Mouse (Mus musculus) thymus, postnatal 0 days (tissue): ENCODE data around the gene Tmem273. TPM values are rescaled to one million over a fixed set of nuclear protein-coding genes. Genes with fewer than 3 reads are reported as not detected.

Experiments used
- DNase-seq: peaks from one replicate; pipeline ENCODE4 v3.0.0-alpha.2; 2015; ENCODE audit warnings: low spot score
- polyA plus RNA-seq: library from polyadenylated mRNA; unstranded; fragments of >200 nt; fragmentation: Nextera tagmentation; extraction: Ambion mirVana; gene quantifications from 2 replicates; pipeline ENCODE4 v1.2.1, GENCODE M21; 2015

The Tmem273 gene
- polyA plus RNA-seq, 1 experiment from 2014 or later: 1.0 TPM

DNA sequence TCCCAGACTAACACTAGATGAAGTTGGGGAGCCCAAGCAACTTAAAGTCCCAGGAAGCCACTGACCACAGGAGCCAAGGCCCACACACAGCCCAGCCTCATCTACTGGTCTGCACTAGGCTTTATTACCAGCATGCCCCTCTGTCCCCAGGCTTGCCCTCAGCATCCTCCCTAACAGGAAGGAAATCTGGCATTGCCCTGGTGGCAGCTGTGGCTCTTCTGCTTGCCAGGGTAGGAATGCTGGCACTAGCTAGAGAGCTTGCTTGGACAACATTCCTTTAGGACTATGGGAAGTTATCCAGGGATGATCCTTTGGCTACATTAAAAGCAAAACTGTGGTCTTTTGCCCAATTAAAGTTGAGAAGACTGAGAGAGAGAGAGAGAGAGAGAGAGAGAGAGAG is 24.3 kb downstream of the Tmem273 start:
- DNase-seq: no peak

DNA sequence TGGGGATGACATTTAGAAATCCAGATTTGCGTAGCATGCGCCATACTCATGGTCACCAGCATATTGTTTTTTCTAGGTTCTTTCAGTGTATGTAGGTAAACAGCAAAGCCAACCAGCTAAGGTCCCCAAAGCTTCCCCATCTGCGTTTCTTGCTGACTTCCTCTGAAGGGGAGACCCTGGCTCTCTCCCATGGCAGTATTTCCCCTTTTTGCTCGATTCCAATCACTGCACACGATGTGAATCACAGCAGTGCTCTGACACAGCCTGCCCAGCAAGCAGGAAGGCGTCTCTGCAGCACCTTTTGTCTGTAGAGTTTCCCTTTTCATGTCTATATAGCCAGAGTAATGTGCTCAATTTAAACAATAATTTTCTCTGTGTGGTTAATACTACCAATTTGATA is 26.7 kb downstream of the Tmem273 start:
- DNase-seq: no peak

DNA sequence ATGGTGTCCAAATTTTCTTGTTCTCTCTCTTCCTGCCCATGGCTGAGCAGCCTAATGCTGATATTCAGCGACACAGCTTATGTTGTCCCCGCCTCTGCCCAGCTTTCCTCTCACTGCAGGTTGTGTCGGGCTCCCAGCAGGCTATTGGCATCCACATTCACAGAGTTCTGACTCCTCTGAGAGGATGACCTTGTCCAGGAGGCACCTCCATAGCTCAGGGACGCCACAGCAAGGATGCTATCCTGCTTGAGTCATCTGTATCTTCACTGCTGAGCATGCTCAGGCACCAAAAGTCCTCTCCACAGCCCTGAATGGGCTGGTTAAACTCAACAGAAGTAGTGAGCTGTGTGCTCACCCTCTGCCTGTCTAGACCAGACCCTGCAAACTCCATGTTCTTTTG is 29.2 kb downstream of the Tmem273 start:
- DNase-seq: no peak

DNA sequence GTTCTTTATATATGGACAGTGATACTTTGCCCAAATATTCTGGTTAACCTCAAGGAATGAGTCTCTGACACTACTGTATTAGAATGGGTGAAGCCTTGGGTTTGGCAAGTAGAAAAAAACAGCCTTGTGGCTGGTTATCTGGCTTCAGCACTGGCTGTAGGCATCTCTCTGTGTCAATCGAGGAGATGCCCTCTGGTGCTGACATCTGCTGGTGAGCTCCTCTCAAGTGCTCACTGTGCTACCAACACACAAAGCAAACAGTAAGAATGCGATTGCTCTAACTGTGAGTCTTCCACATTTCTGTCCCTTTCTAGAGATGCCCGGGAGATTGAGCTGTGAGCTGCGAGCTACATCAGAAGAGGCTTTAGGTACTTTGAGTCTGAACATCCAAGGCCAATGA is 30.8 kb downstream of the Tmem273 start:
- DNase-seq: no peak

DNA sequence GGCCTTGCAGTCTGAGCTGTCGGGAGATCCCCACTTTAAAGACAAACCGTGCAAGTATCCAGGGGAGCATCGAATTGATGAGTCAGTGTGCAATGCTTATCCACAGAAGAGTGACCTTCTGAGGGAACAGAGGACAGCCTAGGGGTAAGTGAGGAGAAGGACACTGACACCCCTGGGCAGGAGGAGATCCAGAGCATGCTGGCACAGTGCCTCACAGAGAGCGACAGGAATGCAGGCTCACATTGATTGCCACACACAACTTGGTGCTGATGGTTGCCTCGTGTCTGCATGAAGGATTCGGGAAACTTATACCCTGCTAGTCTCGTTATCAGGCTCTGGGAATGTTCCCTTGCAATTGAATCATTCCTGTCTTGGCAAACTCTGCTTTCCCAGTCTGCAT is 31.5 kb downstream of the Tmem273 start:
- DNase-seq: no peak

DNA sequence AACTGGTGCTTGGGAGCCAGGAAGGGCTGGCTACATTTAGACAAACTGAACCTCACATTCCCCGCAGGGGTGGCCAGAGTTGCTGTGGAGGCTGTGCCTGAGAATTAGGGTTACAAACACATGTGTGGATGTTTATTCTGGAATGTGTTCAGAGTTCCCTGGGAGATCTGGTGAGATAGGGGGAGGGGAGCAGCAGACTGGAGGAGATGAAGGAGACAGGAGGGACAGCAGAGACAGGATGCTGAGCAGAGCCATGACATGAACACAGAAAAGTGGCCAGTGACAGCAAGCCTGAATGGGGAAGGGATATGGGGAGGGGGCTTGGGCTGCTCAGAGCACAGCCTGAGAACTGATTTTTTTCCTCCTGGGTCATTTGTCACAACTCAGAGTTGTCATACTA is 33.5 kb downstream of the Tmem273 start:
- no peak for DNase-seq

DNA sequence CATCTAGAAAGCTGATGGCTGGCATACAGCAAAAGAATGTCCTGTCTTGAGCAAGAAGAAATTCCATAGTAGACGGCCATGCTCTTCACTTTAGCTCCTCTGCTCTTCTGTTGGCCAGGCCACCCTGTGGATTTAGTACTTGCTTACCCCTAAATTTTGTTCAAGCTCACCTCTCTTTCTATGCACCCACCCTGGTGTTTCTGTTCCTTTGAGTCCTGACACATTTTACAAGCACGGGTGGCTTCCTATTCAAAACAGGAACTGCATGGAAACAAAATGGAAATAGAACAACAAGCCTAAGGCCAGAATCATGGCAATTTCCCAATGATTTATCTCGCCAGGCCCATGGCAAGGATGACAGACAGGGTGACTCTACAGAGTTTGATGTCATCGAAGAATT is 37.0 kb downstream of the Tmem273 start:
- DNase-seq: no peak

DNA sequence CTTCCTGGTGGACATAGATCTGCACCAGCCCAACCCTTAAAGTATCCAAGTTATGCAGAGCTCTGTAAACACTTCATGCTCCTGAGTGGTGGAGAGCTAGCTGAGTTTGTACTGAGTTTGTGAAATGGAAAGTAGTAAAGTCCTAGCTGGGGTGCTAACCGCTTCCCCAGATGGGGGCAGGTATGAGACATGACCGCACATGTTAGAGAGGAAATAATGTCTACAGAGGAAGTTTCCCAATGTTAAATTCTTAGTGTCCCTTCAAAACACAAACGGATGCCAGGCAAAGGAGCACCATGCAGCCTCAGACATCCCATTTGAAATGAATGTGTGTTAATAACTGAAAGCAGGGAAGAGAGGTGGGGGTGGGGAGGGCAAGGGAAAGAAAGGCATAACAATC is 38.1 kb downstream of the Tmem273 start:
- no peak for DNase-seq

DNA sequence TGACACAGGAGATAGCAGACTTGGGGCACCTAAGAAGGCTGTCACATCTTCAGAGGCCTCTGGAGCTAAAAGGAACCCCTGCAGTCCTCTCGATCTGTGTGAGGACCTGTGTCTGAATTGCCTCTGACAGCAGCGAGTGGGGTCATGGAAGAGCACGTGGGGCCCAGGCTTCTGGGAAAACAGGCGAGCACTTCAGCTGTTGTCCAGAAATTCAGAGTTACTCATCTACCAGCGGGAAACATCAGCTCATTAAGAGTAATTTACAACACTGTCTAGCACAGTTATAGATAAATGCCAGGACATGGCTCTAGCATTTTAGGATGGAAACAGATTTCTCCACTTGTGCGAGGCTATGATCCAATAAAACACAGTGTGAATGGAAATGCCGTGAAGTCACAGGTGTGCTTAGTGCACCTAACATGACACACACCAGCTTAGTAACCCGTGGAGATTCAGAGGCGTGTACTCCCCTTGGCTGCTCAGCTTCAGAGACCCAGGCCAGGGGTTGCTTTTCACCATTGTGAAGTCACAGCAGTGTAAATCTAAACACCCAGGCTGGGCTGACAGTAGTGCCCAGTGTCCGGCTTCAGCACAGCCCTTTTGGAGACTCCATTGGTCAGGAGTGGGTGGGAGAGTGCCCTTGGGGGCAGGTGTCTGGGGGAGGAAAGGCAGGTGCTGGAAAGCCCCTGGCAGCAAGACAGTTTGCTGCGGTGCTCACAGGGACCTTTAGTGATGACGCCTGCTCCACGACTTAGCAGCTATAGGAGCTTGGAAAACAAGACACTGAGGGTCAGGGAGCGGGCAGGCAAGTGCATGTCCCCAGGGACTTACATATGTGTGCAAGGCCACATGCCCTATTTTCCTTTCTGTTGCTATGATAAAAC is 38.7 kb downstream of the Tmem273 start:
- no peak for DNase-seq

DNA sequence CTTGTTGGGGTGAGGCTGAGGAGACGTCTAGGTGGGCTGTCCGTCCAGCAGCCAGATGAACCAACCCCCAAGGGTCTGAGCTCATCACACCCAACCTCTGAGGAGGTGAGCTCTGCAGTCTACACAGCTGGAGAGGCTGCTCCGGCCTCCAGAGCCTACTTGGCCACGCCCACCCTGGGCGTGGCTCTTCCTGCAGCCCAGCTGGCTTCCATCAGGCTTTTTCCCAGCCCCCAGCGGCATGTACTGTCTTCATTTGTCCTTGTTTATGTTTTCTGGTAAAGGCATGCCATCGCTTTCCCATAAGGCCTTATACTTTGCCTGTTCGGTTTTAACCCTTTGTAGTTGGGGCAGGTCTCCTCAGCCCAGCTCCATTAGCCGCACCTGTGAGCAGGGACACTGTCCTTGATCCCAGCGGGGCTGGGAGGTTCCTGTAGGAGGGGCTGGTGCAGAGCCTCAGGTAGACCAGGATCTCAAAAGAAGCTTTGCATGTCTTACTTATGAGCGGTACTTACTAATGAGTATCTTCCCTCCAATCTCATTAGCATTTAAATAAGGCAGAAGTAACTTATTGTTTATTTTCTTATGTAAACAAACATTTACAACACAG is 39.8 kb downstream of the Tmem273 start:
- DNase-seq: no peak

DNA sequence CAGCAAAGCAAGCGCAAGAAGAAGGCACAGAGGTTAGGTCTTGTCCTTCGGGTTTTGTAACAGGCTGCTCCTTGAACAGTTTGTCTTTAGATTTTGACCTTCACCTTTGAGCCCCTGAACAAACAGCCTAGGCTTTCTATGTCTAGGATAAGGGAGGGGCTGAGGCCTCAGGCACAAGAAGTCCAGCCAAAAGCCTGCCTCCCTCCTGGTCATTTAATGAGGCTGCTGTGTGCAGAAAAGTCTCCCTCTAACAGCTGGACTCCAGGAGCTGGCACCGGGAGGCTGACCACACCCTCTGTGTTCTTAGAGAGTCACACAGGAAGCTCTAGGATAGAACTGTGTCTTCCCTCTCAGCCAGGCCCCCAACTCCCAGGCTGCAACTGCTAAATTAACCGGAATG is 41.4 kb downstream of the Tmem273 start:
- DNase-seq: no peak

DNA sequence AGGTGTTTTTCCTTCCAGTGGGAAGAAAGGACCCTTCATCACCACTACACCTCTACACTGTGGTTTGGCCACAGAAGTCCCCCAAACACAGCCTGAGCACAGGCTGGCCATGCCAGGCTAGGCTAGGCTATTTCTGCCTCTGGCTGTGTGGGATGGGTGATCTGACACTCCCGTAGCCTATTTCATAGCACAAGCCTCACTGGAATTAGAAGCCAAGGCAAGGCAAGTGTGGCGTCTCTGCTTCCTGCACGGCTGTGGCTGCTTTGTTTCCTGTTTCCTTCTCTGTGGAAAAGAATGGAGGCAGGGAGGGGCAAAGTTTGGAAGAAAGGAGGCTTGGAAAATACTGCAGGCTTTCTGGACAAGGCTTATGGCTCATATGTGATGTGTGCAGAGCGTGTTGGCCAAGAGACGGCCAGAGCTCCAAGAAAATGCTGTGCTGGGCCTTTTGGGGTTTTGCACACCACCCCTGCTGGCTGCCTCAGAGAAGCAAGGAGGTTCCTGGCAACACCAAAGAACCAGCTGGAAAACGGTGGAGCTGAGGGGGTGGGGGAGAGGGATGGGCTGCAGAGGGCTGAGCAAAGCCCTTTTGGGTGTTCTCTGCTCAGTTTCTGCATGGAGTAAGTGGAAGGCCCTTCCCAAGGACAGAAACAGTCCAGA is 42.4 kb downstream of the Tmem273 start:
- no peak for DNase-seq

DNA sequence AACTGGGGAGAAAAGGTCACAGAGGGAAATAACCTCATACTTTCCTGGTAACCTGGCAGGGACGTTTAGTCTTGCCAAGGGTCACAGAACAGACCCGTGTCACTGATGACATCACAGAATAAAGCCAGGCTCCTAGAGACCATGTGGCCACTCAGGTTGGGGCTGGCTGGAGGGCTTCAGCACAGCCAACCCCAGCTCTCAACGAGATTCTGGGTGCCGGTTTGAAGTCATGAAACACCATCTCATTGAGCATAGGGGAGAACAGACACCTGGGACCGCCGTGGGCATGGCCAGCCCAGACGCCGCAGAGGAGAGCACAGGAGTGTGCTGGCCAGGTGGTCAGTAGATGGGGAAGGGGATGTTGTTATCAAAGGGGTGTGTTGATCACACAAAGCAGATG is 48.1 kb downstream of the Tmem273 start, which contains the start of gene Fam170b:
TSS of gene Fam170b (plus strand) at position 116 of the 400 bp plus-strand sequence.
- DNase-seq: no peak

DNA sequence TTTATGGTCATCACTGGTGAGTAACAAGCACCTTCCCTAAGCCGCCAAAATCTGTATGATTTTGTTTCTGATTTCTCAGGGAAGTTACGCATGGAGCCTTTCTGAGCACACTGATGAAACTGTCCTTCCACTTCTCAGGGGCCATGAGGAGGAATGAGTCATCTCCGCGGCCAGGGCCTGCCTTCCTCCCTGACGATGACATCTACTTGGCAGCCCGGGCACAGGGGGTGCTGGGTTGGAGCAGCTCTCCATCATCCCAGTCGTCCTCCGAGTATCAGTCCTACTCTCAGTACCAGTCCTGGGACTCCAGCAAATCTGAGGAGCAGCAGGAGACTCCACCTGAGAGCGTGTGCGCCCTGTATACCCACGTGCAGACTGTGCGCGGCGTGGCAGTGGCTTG is 49.4 kb downstream of the Tmem273 start:
- no peak for DNase-seq

DNA sequence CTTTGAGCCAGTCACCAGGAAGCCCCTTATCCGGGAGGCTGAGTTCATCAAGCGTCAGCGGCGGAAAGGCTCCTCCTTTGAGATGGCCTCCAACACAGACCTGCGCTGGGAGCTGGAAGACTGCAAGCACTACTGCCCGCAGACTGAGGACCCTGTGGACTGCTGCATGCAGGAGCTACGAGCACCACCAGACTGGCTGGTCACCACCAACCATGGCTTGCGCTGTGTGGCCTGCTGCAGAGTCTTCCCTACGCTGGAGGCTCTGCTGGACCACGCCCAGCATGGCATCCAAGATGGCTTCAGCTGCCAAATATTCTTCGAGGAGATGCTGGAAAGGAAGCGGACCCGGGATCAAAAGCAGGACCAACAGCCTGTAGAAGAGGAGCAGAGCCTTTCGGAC is 49.8 kb downstream of the Tmem273 start:
- DNase-seq: no peak

DNA sequence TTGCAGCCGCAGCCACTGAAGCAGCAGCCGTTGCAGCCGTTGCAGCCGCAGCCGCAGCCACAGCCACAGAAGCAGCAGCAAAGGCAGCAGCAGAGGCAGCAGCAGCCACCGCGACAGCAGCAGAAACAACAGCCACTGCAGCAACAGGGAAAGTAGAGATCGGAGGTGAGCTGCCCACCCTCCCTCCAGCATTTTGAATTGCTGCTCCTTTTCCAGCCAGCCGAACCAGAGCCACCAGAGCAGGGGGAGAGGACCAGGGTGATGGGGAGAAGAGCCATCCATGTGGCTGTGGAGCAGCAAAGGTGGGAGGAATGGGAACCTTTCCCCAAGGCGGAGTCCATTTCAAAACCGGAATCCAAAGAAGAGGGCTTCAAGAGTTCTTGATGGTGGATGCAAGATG is 50.4 kb downstream of the Tmem273 start:
- no peak for DNase-seq

DNA sequence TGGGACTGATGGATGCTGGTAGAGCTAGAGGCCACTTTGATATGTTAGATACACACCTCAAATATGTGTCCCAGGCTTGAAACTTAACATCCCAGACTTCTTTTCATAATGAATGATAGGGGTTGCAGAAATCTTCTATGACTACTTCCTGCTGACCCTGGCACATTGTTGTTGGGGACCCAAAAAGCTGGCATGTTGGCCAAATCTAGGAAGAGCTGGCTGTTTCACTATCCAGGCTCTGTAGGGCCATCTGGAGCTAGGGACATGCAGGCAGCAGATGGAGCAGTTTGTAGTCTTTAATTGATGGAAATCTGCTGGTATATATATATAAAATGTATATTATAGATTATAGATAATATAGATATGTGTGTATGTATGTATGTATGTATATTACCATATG is 56.3 kb downstream of the Tmem273 start:
- no peak for DNase-seq

DNA sequence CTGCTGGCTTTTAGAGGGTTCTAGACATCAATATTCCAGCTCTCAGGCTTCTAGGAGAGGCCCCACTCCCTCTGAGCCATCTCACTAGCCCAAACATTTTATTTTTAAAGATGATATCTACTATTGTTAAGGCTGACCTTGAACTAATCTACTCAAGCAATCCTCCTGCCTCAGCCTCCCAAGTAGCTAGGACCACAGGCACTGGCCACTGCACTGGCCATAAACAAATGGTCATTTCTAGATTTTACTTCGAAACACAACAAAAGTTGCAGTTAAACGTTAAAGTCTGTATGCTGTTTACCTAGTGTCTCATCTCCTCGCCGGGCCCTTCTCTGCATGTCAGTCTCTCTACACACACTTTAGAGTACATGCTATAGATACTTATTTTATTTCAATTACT is 68.3 kb downstream of the Tmem273 start:
- no peak for DNase-seq

DNA sequence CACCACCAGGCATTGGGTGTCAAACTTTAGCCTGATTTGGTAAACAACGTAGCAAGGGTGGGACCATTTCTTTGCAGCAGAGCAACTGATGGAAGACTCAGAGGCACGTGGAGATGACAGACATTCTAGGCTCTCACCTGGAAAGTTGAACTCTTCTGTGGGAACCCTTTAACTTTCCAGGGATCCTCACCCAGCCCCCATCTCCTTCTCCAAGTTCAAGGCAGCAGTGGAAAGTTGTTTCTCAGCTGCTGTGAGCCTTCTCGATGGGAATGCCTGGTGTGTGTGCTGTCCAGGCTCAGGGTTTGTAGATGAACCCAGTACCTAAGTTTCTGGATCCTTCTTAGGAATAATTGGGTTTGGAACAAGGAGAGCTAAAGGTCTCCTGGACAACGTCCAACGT is 70.5 kb downstream of the Tmem273 start:
- no peak for DNase-seq

DNA sequence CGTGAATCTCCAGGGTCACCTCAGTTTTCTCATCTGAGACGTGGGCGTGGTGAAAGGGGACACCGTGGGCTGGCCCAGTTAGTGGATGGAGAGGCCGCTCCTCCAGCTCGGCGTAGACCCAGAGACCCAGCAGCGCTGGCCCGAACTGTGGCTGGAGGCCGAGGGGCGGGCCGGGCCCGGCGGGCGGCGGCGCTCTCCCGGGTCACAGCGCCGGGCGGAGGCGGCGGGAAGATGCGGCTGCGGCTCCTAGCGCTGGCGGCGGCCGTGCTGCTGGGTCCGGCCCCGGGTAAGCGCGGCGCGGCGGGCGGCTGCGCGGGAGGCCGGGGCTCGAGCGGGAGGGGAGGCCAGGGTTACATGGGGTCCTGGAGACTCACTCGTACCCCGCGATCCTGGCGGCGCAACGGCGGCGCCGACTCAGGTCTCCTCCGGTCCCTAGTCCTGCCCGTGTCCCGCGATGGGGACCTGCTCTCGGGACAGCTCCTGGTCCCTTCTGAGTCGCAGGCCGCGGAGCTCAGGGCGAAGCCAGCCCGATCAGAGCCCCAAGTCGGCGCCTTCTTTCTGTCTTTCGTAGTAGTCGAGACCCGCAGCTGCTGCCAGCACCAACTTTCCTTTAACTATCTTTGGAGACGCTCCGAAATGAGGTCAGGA is 71.0 kb downstream of the Tmem273 start, which contains the start of gene Vstm4:
TSS of gene Vstm4 (plus strand) at position 76 of the 648 bp plus-strand sequence.
- no peak for DNase-seq

DNA sequence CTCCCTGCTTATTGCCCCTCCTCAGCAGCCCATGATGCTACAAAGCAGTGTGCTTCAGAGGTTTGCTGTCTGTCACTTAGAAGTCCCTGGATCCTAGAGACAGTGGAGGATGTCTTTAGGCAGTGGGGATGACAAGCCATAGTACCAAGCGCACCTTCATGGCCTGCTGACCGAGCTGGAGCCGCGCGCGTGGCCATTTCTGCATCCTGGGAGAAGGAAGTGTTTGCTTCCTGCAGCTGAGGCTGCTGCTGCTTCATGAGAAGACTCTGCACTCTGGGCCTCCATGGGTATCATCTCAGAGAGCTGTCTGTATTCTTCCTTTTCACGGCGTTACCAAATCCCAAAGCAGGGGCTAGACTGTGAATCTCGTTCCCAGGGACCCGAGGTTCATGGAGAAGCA is 72.6 kb downstream of the Tmem273 start:
- DNase-seq: no peak

DNA sequence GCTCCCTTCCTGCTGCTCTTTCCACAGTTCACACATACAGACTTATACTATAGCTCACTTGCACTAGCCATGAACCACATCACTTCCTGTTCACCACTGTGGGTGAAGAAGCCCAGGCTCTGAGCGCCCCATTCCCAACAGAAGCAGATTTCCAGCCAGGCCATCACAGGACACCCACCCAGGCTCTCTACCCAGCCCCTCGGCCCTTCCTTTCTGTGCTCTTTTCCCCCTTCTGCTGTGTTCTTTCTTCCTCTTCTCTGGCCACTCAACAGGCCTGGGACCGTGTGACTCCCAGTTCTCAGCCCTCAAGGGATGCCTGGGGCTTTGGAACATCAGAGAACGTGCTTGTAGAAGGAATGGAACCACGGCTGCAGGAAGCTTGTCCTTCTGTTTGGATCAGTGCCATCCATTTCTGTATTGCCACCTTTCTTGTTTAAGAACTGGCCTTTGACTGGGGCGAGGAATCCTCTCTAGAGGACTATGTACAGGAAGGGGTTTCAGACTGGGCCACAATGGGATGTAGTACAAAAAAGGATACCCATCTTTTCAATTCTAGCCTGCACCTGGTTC is 73.3 kb downstream of the Tmem273 start:
- no peak for DNase-seq
